Mouse (Mus musculus): ENCODE results near the gene Defb26.

DNA sequence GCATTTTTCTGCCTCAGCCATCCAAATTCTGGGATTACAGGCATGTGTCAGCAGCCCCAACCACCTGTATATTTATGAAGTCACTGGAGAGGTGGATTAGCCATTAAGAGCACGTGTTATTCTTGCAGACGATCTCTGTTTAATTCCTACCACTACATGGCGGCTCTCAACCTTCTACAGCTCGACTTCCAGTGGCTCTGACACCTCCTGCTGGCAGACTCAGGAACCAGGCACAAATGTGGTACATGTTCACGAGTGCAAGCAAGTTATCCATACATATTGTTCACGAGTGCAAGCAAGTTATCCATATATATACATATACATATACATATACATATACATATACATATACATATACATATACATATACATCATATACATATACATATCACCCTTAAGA is 18.3 kb downstream of the Defb26 start:
- no peak for TF ChIP-seq POLR2A (IDR thresholded peaks at IDR 0.05; ENCODE audit: insufficient read depth, low read depth, low read length)
- TF ChIP-seq CTCF (IDR thresholded peaks at IDR 0.05; ENCODE audit: insufficient read depth, low read depth, low read length), result no peak

Measured in olfactory bulb, adult 2 months (tissue).